Mouse (Mus musculus) CH12F3 (cell line): ENCODE data around the gene Siglecg.

Source experiments
- in situ Hi-C: fragments of 300-500 bp; cut with MboI; formaldehyde crosslinking; loops from 2 replicates; pipeline ENCODE4 v1.14.3; 2020; ENCODE audit warnings: low sequenced_read_pairs

Siglecg gene

DNA sequence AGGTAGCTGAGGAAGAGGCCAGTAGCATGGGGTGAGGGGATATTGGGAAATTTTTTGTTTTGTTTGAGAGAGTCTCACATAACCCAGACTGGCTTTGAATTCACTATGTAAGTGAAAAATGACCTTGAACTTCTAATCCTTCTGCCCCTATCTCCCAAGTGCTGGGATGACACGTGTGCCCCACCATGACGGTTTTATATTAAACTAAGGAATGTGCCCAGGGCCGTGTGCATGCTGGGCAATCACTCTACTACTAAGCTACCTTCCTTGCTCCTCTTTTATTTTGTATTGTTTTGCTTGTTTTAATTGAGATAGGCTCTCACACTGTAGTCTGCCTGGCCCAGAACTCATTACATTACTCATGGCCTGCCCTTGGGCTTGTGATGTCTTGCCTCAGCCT, 33.1 kb downstream of the Siglecg start:
- in situ Hi-C loops: no loop called here

DNA sequence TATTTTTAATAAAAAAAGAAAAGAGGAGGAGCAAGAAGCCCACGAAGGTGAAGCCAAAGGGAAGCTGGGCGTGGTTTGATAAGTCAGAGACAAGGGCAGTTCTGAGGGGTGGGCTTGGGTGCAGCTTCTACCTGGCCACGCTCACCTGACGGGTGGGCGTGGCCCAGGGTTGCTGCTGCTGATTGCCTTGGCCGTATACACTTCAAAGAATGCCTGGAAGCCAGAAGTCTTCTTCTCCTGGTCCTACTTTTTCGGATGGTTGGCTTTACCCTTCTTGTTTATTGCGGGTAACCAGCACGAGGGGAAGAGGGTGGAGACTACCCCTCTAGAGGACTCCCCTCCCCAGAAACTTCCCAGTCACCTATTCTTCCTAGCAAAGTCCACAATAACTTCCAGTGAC, 34.7 kb downstream of the Siglecg start:
- in situ Hi-C loops: no loop called here

DNA sequence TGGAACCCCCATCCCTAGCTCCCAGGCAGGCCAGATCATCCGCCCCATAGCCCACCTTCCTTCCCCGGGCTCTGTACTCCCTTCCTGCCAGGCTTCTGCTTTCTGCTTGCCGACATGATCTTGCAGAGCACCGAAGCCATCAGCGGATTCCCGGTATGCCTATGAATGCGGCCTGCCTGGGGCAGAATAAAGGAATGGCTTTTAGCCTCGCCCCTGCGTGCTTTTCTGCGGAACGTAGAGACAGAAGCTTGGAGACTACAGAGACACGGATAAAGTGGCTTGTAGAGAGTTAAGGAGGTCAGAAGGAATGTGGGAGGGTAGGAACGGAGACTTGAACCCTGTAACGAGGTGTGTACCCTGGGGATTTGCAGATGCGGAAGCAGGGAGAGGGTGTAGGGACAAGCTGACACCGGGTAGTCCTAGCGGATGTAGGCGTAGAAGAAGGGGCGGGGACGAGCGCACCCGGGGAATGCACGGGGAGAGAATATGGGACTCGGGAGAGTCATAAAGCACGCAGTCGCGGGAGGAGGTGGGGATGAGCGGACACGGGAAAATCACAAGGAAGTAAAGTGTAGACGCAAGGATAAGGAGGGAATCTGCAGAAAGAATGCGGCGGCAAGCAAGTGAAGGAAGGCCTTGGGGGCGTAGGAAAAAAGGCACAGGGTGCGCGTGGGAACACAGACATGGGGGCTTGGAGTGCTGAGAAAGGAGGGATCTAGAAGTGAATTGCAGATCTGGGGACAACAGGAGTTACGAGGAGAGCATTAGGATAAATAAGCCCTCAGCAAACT, 35.3 kb downstream of the Siglecg start:
- in situ Hi-C loops: no loop called here

DNA sequence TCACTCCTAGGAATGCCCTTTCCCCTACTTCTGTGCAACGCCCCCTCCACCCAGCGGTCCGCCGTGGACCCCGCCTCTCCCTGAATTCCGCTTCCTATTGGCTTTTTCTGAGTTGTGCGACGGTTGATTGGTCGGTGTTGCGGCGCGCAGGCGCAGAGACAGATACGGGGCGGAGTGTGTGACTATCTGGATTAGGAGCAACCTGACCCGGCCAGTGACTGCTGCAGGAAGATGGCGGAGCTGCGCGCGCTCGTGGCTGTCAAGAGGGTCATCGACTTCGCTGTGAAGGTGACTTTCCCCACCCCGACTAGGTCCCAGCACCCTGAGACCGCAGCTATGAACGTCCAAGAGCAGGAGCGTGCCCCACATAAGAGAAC, 35.9 kb downstream of the Siglecg start, which contains the start of the genes Etfb and Gm45233:
Gene Etfb, plus strand, starts transcription at position 167 of the 377 bp plus-strand sequence.
Gene Gm45233, plus strand, starts transcription at position 212 of the 377 bp plus-strand sequence.
- in situ Hi-C loops: no loop called here

DNA sequence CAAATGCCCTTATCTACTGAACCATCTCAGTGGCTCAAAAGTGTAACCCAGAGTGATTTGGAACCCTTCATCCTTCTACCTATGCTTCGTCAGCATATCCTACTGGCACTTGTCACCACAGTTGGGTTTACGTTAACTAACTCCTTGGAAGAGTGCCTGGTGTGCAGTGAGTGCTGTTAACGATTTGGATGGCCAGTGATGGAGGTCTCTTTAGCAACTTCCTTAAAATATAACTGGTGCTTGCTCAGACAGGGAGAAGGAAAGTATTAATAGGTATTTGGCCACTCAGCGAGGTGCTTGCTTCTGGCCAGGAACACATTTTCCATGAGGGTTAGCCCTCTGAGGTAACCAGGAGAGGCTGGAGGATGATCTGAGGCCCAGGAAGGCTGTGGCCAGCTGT, 39.8 kb downstream of the Siglecg start:
- in situ Hi-C loops: no loop called here

DNA sequence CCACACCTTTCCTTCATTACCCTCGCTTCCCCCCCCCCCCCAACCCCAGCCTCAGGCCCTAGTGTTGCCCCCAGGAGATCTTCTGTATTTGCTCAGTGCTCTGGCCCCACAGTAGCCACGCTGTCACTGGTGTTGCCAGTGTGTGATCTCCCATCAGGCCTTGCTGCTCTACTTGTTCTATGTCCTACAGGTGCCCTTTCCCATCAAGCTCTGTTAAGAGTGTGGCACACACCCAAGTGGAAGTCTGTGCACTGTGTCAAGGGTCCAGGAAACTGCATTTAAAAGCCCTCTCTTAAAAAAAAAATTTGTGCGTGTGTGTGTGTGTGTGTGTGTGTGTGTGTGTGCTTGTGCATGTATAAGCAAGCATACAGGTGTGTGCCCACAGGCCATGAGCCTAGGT, 40.2 kb downstream of the Siglecg start:
- in situ Hi-C loops: no loop called here

DNA sequence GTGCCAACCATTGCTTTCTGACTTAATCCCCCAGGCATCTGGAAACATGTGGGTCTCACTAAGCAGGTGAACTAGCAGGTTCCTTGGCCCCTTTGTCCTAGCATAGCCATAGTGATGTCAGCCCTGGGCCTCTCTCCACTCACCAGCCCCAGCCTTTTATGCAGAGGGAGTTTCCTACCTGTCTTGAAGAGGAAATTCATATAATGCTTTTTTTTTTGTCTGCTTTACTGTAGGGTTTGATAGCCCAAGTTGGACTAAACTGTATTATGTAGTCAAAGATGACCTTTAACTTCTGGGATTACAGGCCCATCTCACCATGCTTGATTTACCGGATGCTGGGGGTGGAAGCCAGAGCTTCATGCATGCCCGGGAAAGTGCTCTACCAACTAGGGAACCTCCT, 41.8 kb downstream of the Siglecg start:
- in situ Hi-C loops: no loop called here

DNA sequence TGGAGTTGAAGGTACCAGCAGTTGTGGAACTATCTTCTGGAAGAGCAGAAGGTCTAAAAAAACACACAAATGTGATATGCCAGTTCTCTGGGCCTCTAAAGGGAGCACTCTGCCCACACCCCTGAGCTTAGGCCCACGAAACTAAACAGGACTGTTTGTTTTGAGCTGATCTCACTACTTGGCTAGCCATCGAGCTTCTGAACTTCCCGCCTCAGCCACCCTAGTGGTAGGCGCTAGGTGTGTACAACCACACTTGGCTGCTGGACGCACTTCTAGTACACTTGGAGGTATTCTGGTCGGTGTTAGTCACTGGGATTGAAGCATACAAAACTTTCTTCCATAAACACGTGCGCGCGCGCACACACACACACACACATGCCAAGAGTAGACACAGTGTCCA, 43.7 kb downstream of the Siglecg start:
- in situ Hi-C loops: no loop called here

DNA sequence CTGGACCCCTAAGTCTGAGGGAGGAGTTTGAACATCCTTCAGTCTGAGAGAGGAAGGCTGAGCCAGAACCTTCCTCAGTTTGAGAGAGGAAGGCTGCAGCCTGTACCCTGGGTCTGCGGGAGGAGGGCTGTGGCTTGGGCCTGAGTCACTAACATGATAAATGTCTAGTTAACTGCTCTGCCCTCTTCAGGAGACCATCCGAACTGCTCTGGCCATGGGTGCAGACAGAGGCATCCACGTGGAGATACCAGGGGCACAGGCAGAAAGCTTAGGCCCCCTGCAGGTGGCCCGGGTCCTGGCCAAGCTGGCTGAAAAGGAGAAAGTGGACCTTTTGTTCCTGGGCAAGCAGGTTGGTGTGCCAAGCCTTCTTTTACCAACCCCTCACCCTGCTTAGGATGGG, 44.6 kb downstream of the Siglecg start:
- in situ Hi-C loops: no loop called here

DNA sequence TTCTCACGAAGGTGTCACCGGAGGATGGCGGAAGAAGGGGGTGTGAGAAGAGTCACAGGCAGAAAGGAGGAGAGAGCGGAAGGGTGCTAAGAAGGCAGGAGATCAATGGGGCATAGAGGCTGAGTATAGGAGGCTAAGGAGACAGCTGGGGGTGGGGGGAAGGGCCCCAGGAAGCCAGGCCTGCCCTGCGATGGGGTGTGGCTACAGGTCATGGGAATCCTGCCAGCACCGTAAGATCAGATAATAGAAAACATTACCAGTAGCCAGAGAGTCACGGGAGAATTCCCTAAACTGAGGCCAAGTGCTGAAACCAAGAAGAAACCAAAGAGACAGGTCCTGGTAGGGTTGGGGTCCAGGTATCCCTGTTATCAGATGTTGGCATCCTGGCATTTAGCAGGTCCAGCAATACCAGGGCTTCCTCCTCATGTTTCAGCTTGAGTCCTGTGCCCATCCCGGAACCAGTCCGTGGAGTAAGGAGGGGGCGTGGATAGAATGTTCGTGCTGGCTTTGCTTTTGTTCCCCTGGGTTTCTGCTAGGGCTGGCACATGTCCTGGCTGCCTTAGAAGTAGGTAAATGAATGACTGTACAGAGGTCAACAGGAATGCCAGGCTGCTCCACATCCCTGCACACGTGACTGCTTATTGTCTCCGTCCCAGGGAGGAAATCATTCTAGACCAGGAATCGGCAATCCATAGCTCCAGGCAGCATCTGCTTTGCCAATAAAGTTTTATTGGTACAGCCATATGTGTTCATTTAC, 45.8 kb downstream of the Siglecg start:
- in situ Hi-C loops: no loop called here

DNA sequence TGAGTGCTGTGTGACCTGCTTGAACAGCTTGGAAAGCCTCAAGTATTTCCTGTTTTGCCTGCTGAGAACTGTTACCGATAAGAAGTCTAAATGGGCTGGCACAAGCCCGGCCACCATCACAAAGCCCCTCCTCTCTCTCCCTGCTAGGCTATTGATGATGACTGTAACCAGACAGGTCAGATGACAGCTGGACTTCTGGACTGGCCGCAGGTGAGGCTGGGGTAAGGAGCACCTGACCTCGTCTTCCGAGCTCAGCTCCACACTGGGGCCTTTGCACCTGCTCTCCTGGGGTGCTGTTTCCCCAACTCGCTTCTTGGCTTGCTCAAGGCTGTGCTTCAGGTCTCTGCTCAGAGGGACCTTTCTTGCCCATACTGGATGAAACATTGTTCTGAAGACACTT, 46.4 kb downstream of the Siglecg start:
- in situ Hi-C loops: no loop called here

DNA sequence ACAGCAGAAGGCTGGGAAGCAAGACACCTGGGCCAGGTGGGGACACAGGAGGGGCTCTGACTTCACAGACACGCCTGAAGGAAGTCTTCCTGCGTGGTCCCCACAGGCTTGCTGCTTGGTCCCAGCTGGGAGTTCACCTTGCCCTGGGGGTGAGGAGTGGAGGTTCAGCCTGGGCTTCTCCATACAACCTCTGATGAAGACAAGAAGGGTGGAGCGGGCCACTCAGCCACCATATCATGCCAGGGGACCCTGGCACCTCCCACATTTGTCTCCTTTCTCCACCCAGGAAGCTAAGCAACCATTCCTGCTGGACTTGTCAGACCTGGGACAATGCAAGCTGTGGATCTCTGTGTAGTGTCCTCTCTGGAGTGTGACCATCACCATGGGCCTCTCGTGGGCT, 54.8 kb downstream of the Siglecg start, which contains the start of gene Vsig10l:
Gene Vsig10l, plus strand, starts transcription at position 301 of the 400 bp plus-strand sequence.
- in situ Hi-C loops: no loop called here

DNA sequence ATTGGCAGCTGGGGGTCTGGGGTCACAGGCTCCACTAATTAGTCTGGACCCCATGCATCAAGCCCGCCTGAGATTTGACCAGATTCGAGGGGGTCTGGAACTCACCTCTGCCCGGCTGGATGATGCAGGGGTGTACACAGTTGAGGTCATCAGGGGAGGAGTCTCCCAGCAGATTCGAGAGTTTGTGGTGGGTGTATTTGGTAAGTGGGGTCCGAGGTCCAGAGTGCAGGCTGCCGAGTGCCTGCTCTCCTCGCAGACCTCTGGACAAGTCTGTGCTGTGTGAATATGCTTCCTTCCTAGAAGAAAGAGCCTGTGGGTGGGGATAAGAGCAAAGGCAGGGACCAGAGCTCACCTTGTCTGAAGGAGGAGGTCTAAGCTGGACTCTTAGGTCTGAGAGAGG, 56.0 kb downstream of the Siglecg start:
- in situ Hi-C loops: no loop called here

DNA sequence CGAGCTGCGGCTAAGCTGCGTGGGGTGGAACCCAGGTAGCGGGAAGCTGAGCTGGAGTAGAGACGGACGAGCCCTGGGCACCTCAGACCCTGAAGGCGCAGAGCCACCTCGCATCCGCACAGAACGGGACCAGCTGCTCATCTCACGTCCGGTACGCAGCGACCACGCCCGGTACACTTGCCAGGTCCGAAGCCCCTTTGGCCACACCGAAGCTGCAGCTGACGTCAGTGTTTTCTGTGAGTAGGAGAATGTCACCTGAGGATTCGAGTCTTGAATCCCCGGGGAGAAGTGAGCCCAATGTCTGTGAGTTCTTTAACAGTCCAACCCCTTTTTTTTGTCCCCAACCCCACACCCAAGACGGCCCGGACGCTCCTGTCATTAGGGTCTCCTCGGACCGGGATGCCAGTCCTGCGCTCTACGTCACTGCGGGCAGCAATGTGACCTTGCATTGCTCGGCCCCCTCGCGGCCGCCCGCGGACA, 56.9 kb downstream of the Siglecg start:
- in situ Hi-C loops: no loop called here

DNA sequence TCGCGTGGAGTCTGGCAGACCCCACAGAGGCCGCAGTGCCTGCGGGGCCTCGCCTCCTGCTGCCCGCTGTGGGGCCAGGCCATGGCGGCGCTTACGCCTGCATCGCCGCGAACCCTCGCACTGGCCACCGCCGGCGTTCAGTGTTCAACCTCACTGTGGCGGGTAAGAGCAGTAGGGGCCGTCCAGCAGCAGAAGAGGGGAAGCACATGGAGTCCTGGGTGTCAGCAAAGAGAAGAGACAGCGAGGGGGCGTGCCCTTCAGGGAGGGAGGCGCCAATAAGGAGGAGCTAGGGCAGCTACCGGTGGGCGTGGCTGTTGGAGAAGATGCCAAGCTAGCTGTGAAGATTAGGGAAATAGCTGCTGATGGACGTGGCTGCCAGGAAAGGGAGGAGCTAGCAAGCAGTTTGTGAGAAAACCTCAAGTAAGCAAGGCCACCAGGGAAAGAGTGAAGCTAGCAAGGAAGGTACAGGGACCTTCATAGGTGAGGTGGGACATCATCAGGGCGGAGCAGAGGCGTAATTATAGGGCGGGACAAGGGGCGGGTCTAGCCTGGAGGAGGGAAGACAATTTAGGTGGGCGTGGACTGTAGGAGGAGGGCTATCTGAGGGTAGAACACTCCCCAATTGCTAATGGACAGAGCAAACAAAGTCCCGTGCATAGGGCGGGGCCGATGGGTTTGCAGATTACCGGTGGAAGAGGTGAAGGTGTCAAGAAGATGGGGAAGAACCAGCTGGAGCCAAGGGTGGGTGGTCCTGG, 57.5 kb downstream of the Siglecg start:
- in situ Hi-C loops: no loop called here

DNA sequence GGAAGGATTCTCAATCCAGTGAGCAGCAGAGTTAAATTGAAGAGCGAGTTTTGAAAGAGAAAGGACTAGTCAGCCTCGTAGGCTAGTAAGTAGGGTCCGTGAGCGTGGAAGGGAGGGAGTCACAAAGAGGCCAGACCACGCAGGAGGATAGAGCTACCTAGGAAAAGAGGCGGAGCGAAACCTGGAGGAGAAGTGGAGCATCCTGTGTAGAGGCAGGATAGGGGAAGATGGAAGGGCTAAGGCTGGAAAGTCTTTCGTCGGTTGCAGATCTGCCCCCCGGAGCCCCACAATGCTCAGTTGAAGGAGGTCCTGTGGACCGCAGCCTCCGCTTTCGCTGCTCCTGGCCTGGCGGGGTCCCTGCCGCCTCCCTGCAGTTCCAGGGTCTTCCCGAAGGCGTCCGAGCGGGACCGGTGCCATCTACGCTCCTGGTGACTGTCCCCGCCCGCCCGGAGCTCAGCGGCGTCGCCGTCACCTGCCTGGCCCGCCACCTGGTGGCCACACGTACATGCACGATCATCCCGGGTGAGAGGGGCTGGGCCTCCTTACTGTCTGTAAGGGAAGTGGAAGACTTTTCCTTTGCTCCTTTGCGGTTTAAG, 58.2 kb downstream of the Siglecg start:
- in situ Hi-C loops: no loop called here
